8 mouse cellular contexts compared by ENCODE assay signal in genomic region chr5:135021814-135022213, GRCm38 (mm10). TPM values are rescaled to one million over a fixed set of nuclear protein-coding genes. Genes with fewer than 3 reads are reported as not detected.
DNase-seq lines count a peak whose midpoint lies in the region; ATAC-seq and TF ChIP-seq lines count a peak whose summit lies in the region.

No protein-coding gene starts in this region.

- peak; percentile 77 for ATAC-seq in hindbrain, postnatal 0 days
- no peak for ATAC-seq in neural tube, embryonic 15.5 days (ENCODE audit: low FRiP score)
- ATAC-seq in intestine, embryonic 16.5 days = no peak
- no peak for ATAC-seq in activated CD4-positive, CD25-positive, alpha-beta regulatory T cell, adult 4 months

- H3K27me3 ChIP-seq in hindbrain, postnatal 0 days (ENCODE audit: insufficient read depth, low read length) = no peaks in the 10 kb centered on the region
- no peaks in the 10 kb centered on the region for H3K27me3 ChIP-seq in neural tube, embryonic 15.5 days (replicated peaks)
- no peaks in the 10 kb centered on the region for H3K27me3 ChIP-seq in intestine, embryonic 16.5 days (replicated peaks; ENCODE audit: control insufficient read depth, insufficient read depth, low read length)

- no peaks in the 10 kb centered on the region for H3K9me3 ChIP-seq in hindbrain, postnatal 0 days (ENCODE audit: low read length)
- no peaks in the 10 kb centered on the region for H3K9me3 ChIP-seq in neural tube, embryonic 15.5 days (replicated peaks)
- no peaks in the 10 kb centered on the region for H3K9me3 ChIP-seq in intestine, embryonic 16.5 days (ENCODE audit: control insufficient read depth, low read length)

- no peak overlapping the region for H3K4me2 ChIP-seq in hindbrain, postnatal 0 days (ENCODE audit: low read depth, low read length)
- no peak overlapping the region for H3K4me2 ChIP-seq in neural tube, embryonic 15.5 days
- no peak overlapping the region for H3K4me2 ChIP-seq in intestine, embryonic 16.5 days (ENCODE audit: low read depth, low read length)

- H3K36me3 ChIP-seq in hindbrain, postnatal 0 days (ENCODE audit: insufficient read depth, low read length) = no peaks in the 10 kb centered on the region
- no peaks in the 10 kb centered on the region for H3K36me3 ChIP-seq in neural tube, embryonic 15.5 days
- H3K36me3 ChIP-seq in intestine, embryonic 16.5 days (ENCODE audit: control insufficient read depth, insufficient read depth, low read length) = no peaks in the 10 kb centered on the region

- 33% methylated on average over 6 of the region's 6 CpGs for WGBS in hindbrain, postnatal 0 days
- 44% methylated on average over 6 of the region's 6 CpGs for WGBS in neural tube, embryonic 15.5 days
- 66% methylated on average over 6 of the region's 6 CpGs for WGBS in intestine, embryonic 16.5 days

- H3K27ac ChIP-seq in hindbrain, postnatal 0 days = 0 out of 2 replicates have a peak overlapping the region, but pooled peaks have one; percentile 26
- H3K27ac ChIP-seq in neural tube, embryonic 15.5 days (replicated peaks) = peak overlapping the region; percentile 19; the same call in 1 of the 2 replicates
- H3K27ac ChIP-seq in intestine, embryonic 16.5 days (ENCODE audit: low read length) = no peak overlapping the region

- no peak for TF ChIP-seq CTCF in hindbrain, postnatal 0 days (IDR thresholded peaks at IDR 0.05; ENCODE audit: low read depth)

- H3K9ac ChIP-seq in hindbrain, postnatal 0 days (replicated peaks; ENCODE audit: low read length) = no peak overlapping the region
- H3K9ac ChIP-seq in neural tube, embryonic 15.5 days (replicated peaks) = no peak overlapping the region
- no peak overlapping the region for H3K9ac ChIP-seq in intestine, embryonic 16.5 days (ENCODE audit: low read depth, low read length)

- no peak overlapping the region for H3K4me3 ChIP-seq in hindbrain, postnatal 0 days (ENCODE audit: low read length)
- no peak overlapping the region for H3K4me3 ChIP-seq in neural tube, embryonic 15.5 days (replicated peaks)
- H3K4me3 ChIP-seq in intestine, embryonic 16.5 days (ENCODE audit: low read length) = no peak overlapping the region

- peak; percentile 63 for DNase-seq in ovary, adult 18-20 months (ENCODE audit: low spot score)
- no peak for DNase-seq in ovary, postnatal 10 days (ENCODE audit: low spot score)
- peak; percentile 94 for DNase-seq in cerebellum, adult 9-10 months
- peak; percentile 94 for DNase-seq in hindbrain, postnatal 0 days (ENCODE audit: low spot score)
- no peak for DNase-seq in B cell, adult 2 months

- H3K4me1 ChIP-seq in hindbrain, postnatal 0 days (ENCODE audit: insufficient read depth, low read length) = peaks cover 14% of the 10 kb centered on the region
- peaks cover 35% of the 10 kb centered on the region for H3K4me1 ChIP-seq in neural tube, embryonic 15.5 days
- peaks cover 25% of the 10 kb centered on the region for H3K4me1 ChIP-seq in intestine, embryonic 16.5 days (ENCODE audit: control insufficient read depth, insufficient read depth, low read length)

RNA-seq across cellular contexts. Expression of gene Stx1a, which starts 1.5 kb away (rescaled TPM):
- 141 and 149 TPM in 2 replicates for total RNA-seq in hindbrain, postnatal 0 days (2014; rRNA removed)
- 118 and 126 TPM in 2 replicates for polyA plus RNA-seq in hindbrain, postnatal 0 days (2015; fragmentation: Nextera tagmentation; extraction: Ambion mirVana)
- 118 and 141 TPM in 2 replicates for polyA plus RNA-seq in neural tube, embryonic 15.5 days (2015; fragmentation: Nextera tagmentation; extraction: Ambion mirVana)
- polyA plus RNA-seq in intestine, embryonic 16.5 days (2015; fragmentation: Nextera tagmentation; extraction: Ambion mirVana) = 11.9 and 13.4 TPM in 2 replicates
- 10 to 100 TPM; 15.1 to 15.2 TPM for polyA plus RNA-seq in activated CD4-positive, CD25-positive, alpha-beta regulatory T cell, adult 4 months (2017; shearing (Covaris generic))

RNA-seq across cellular contexts. Expression of gene Abhd11, which starts 12.9 kb away (rescaled TPM):
- 60.7 and 72.4 TPM in 2 replicates for total RNA-seq in hindbrain, postnatal 0 days (2014; rRNA removed)
- 81.7 and 83.7 TPM in 2 replicates for polyA plus RNA-seq in hindbrain, postnatal 0 days (2015; fragmentation: Nextera tagmentation; extraction: Ambion mirVana)
- polyA plus RNA-seq in neural tube, embryonic 15.5 days (2015; fragmentation: Nextera tagmentation; extraction: Ambion mirVana) = 73.0 and 77.0 TPM in 2 replicates
- 102 and 106 TPM in 2 replicates for polyA plus RNA-seq in intestine, embryonic 16.5 days (2015; fragmentation: Nextera tagmentation; extraction: Ambion mirVana)
- polyA plus RNA-seq in activated CD4-positive, CD25-positive, alpha-beta regulatory T cell, adult 4 months (2017; shearing (Covaris generic)) = 10 to 100 TPM; 53.9 to 66.7 TPM

RNA-seq across cellular contexts. Expression of gene Cldn3, which starts 35.8 kb away (rescaled TPM):
- 3.6 and 10.5 TPM in 2 replicates for total RNA-seq in hindbrain, postnatal 0 days (2014; rRNA removed)
- 4.7 and 5.9 TPM in 2 replicates for polyA plus RNA-seq in hindbrain, postnatal 0 days (2015; fragmentation: Nextera tagmentation; extraction: Ambion mirVana)
- polyA plus RNA-seq in neural tube, embryonic 15.5 days (2015; fragmentation: Nextera tagmentation; extraction: Ambion mirVana) = 0.96 and 16.8 TPM in 2 replicates
- polyA plus RNA-seq in intestine, embryonic 16.5 days (2015; fragmentation: Nextera tagmentation; extraction: Ambion mirVana) = 187 and 217 TPM in 2 replicates
- polyA plus RNA-seq in activated CD4-positive, CD25-positive, alpha-beta regulatory T cell, adult 4 months (2017; shearing (Covaris generic)) = not detected

RNA-seq across cellular contexts. Expression of gene Dnajc30, which starts 42.2 kb away (rescaled TPM):
- total RNA-seq in hindbrain, postnatal 0 days (2014; rRNA removed) = 14.7 and 19.6 TPM in 2 replicates
- 43.4 and 45.3 TPM in 2 replicates for polyA plus RNA-seq in hindbrain, postnatal 0 days (2015; fragmentation: Nextera tagmentation; extraction: Ambion mirVana)
- 40.6 and 44.5 TPM in 2 replicates for polyA plus RNA-seq in neural tube, embryonic 15.5 days (2015; fragmentation: Nextera tagmentation; extraction: Ambion mirVana)
- 33.9 and 39.2 TPM in 2 replicates for polyA plus RNA-seq in intestine, embryonic 16.5 days (2015; fragmentation: Nextera tagmentation; extraction: Ambion mirVana)
- 10 to 100 TPM; 27.4 to 30.4 TPM for polyA plus RNA-seq in activated CD4-positive, CD25-positive, alpha-beta regulatory T cell, adult 4 months (2017; shearing (Covaris generic))

RNA-seq across cellular contexts. Expression of gene Bud23, which starts 42.9 kb away (rescaled TPM):
- total RNA-seq in hindbrain, postnatal 0 days (2014; rRNA removed) = 44.8 and 52.2 TPM in 2 replicates
- 64.5 TPM in 2 replicates for polyA plus RNA-seq in hindbrain, postnatal 0 days (2015; fragmentation: Nextera tagmentation; extraction: Ambion mirVana)
- 75.0 and 87.9 TPM in 2 replicates for polyA plus RNA-seq in neural tube, embryonic 15.5 days (2015; fragmentation: Nextera tagmentation; extraction: Ambion mirVana)
- 84.6 and 109 TPM in 2 replicates for polyA plus RNA-seq in intestine, embryonic 16.5 days (2015; fragmentation: Nextera tagmentation; extraction: Ambion mirVana)
- polyA plus RNA-seq in activated CD4-positive, CD25-positive, alpha-beta regulatory T cell, adult 4 months (2017; shearing (Covaris generic)) = 10 to 100 TPM; 60.3 to 84.8 TPM

Comparison
In these comparisons a context has a peak if more than half of its experiments do, and no peak if none do; other contexts are left out.
1. DNase-seq: peak in ovary, adult 18-20 months (single experiment), cerebellum, adult 9-10 months (single experiment) and hindbrain, postnatal 0 days (single experiment); none in ovary, postnatal 10 days (single experiment) and B cell, adult 2 months (0 of 2).
2. RNA of gene Cldn3, which starts 35.8 kb away (polyA plus RNA-seq): 187 to 217 TPM in intestine, embryonic 16.5 days; 4.7 to 5.9 TPM in hindbrain, postnatal 0 days, 0.96 to 16.8 TPM in neural tube, embryonic 15.5 days and not detected in activated CD4-positive, CD25-positive, alpha-beta regulatory T cell, adult 4 months; every median in the first group is over 10 times any median in the second.